8 mouse cellular contexts compared by ENCODE assay signal in genomic region chr7:111778212-111778611, GRCm38 (mm10). TPM values are rescaled to one million over a fixed set of nuclear protein-coding genes. Genes with fewer than 3 reads are reported as not detected.
DNase-seq lines count a peak whose midpoint lies in the region; ATAC-seq lines count a peak whose summit lies in the region.

No protein-coding gene starts in this region.

- H3K4me2 ChIP-seq in heart, embryonic 12.5 days, result peak overlapping the region; percentile 97
- peak overlapping the region; percentile 93 for H3K4me2 ChIP-seq in neural tube, embryonic 13.5 days

- WGBS in heart, embryonic 12.5 days, result 72% methylated on average over 7 of the region's 7 CpGs
- WGBS in neural tube, embryonic 13.5 days, result 71% methylated on average over 7 of the region's 7 CpGs

- peaks cover 11% of the 10 kb centered on the region for H3K4me1 ChIP-seq in heart, embryonic 12.5 days (replicated peaks)
- peaks cover 27% of the 10 kb centered on the region for H3K4me1 ChIP-seq in neural tube, embryonic 13.5 days (replicated peaks)

- peak overlapping the region; percentile 53 for H3K4me3 ChIP-seq in heart, embryonic 12.5 days
- peak overlapping the region; percentile 50 for H3K4me3 ChIP-seq in neural tube, embryonic 13.5 days

- ATAC-seq in heart, embryonic 12.5 days (ENCODE audit: insufficient number of reproducible peaks, low FRiP score), result no peak
- ATAC-seq in neural tube, embryonic 13.5 days (ENCODE audit: low read depth), result no peak

- peaks cover 33% of the 10 kb centered on the region for H3K27me3 ChIP-seq in heart, embryonic 12.5 days (replicated peaks)
- peaks cover 32% of the 10 kb centered on the region for H3K27me3 ChIP-seq in neural tube, embryonic 13.5 days

- peak; percentile 22 for DNase-seq in kidney, adult 11 months
- DNase-seq in kidney, adult 18-20 months, result no peak
- DNase-seq in kidney, postnatal 25 days, result peak; percentile 13 to 54
- DNase-seq in thymus, postnatal 25 days, result no peak
- no peak for DNase-seq in left cerebral cortex, adult 9 months (ENCODE audit: low spot score in 2 of 2)
- DNase-seq in right cerebral cortex, postnatal 36 days (ENCODE audit: low spot score in 2 of 2), result no peak

- no peak overlapping the region for H3K27ac ChIP-seq in heart, embryonic 12.5 days (ENCODE audit: poor library complexity, severe bottlenecking)
- H3K27ac ChIP-seq in neural tube, embryonic 13.5 days (replicated peaks), result no peak overlapping the region

- 0 out of 2 replicates have a peak overlapping the region, but pooled peaks have one; percentile 77 for H3K9ac ChIP-seq in heart, embryonic 12.5 days
- peak overlapping the region; percentile 69 for H3K9ac ChIP-seq in neural tube, embryonic 13.5 days

- no peaks in the 10 kb centered on the region for H3K9me3 ChIP-seq in heart, embryonic 12.5 days (replicated peaks)
- H3K9me3 ChIP-seq in neural tube, embryonic 13.5 days, result no peaks in the 10 kb centered on the region

- H3K36me3 ChIP-seq in heart, embryonic 12.5 days, result no peaks in the 10 kb centered on the region
- no peaks in the 10 kb centered on the region for H3K36me3 ChIP-seq in neural tube, embryonic 13.5 days

RNA-seq across cellular contexts. Expression of gene Galnt18, which starts 1.6 kb away (rescaled TPM):
- polyA plus RNA-seq in heart, embryonic 12.5 days (2016; fragmentation: Nextera tagmentation; extraction: Ambion mirVana), result 11.1 and 11.5 TPM in 2 replicates
- 8.5 and 10.0 TPM in 2 replicates for polyA plus RNA-seq in neural tube, embryonic 13.5 days (2015; fragmentation: Nextera tagmentation; extraction: Ambion mirVana)

Comparison
In these comparisons a context has a peak if more than half of its experiments do, and no peak if none do; other contexts are left out.
1. DNase-seq: peak in kidney, adult 11 months (single experiment) and kidney, postnatal 25 days (2 of 2); none in kidney, adult 18-20 months (single experiment), thymus, postnatal 25 days (single experiment), left cerebral cortex, adult 9 months (0 of 2) and right cerebral cortex, postnatal 36 days (0 of 2).